ENCODE assay signal across 8 mouse cellular contexts in the genomic region with DNA sequence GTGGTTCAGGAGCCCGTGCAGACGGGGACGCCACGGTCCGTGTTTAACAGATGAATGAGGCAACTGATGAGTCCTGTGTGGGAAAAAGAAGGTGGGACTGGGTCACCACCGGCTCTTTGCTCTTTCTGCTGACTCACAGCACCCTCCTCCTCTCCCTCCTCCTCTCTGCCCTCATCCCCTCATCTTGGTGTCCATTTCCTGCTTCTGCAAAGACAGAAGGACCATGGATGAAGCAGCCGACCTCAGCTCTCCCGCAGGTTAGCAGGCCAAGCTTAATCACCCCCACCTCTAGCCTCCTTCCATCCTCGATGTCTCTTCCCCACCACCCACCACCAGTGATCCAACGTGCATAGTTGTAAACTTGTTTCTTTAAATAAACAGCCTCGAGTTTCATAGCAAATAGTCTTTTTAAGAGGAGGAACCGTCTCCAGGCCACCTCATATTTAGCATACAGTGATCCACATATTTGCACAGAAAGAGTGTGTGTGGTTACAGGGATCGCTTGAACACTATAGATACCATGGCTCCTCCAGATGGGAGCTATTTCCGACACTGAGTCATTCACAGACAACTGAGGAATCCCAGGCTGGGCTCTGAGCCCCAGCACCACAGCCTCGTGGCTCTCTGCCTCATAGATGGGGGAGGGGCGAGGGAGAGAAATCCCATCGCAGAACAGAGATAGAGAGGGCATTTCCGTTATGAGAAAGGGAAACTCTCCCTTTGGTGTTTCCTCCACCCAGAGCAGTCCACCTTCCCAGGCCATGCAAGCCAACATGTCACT. TPM values are rescaled to one million over a fixed set of nuclear protein-coding genes. Genes with fewer than 3 reads are reported as not detected.
DNase-seq lines count a peak whose midpoint lies in the region; ATAC-seq and TF ChIP-seq lines count a peak whose summit lies in the region.

No protein-coding gene starts in this region.

- H3K9ac ChIP-seq in limb, embryonic 14.5 days (ENCODE audit: low read depth, low read length, severe bottlenecking), result no peak overlapping the region
- no peak overlapping the region for H3K9ac ChIP-seq in intestine, embryonic 15.5 days
- H3K9ac ChIP-seq in midbrain, postnatal 0 days (replicated peaks; ENCODE audit: low read length, poor library complexity, severe bottlenecking), result no peak overlapping the region

- no peaks in the 10 kb centered on the region; the same call in 1 of the 2 replicates for H3K36me3 ChIP-seq in limb, embryonic 14.5 days (ENCODE audit: control insufficient read depth, insufficient read depth, low read length)
- no peaks in the 10 kb centered on the region for H3K36me3 ChIP-seq in limb, embryonic 10.5 days
- no peaks in the 10 kb centered on the region for H3K36me3 ChIP-seq in intestine, embryonic 15.5 days
- H3K36me3 ChIP-seq in midbrain, postnatal 0 days (ENCODE audit: insufficient read depth, low read length), result 0 out of 2 replicates have a peak, but pooled peaks cover 8% of the 10 kb centered on the region
- H3K36me3 ChIP-seq in forebrain, embryonic 10.5 days (replicated peaks), result peaks cover 16% of the 10 kb centered on the region

- H3K4me2 ChIP-seq in limb, embryonic 14.5 days (replicated peaks; ENCODE audit: low read depth, low read length, severe bottlenecking), result no peak overlapping the region
- no peak overlapping the region for H3K4me2 ChIP-seq in intestine, embryonic 15.5 days (replicated peaks)
- H3K4me2 ChIP-seq in midbrain, postnatal 0 days (ENCODE audit: low read depth, low read length, poor library complexity, severe bottlenecking), result no peak overlapping the region

- H3K4me1 ChIP-seq in limb, embryonic 14.5 days (ENCODE audit: control insufficient read depth, insufficient read depth, low read length), result peaks cover 3% of the 10 kb centered on the region; the same call in 1 of the 2 replicates
- peaks cover 3% of the 10 kb centered on the region; the same call in 1 of the 2 replicates for H3K4me1 ChIP-seq in limb, embryonic 10.5 days
- peaks cover 13% of the 10 kb centered on the region; the same call in 1 of the 2 replicates for H3K4me1 ChIP-seq in intestine, embryonic 15.5 days (replicated peaks)
- no peaks in the 10 kb centered on the region for H3K4me1 ChIP-seq in midbrain, postnatal 0 days (ENCODE audit: insufficient read depth, low read length)
- peaks cover 10% of the 10 kb centered on the region for H3K4me1 ChIP-seq in forebrain, embryonic 10.5 days

- H3K27ac ChIP-seq in limb, embryonic 14.5 days (replicated peaks; ENCODE audit: low read depth, low read length), result no peak overlapping the region
- no peak overlapping the region for H3K27ac ChIP-seq in limb, embryonic 10.5 days
- peak overlapping the region; percentile 56 for H3K27ac ChIP-seq in intestine, embryonic 15.5 days
- H3K27ac ChIP-seq in midbrain, postnatal 0 days (ENCODE audit: low read depth, low read length), result no peak overlapping the region
- H3K27ac ChIP-seq in forebrain, embryonic 10.5 days, result no peak overlapping the region

- ATAC-seq in limb, embryonic 14.5 days (ENCODE audit: low FRiP score, low read depth), result peak; percentile 26; the same call in 1 of the 2 replicates
- peak; percentile 85 for ATAC-seq in intestine, embryonic 15.5 days
- no peak for ATAC-seq in midbrain, postnatal 0 days (ENCODE audit: low FRiP score)

- peak; percentile 31 for DNase-seq in limb, embryonic 14.5 days (ENCODE audit: low spot score)
- no peak for DNase-seq in limb, embryonic 10.5 days (ENCODE audit: low spot score)
- DNase-seq in frontal cortex, adult 2 months (ENCODE audit: extremely low spot score in 1 of 2, low spot score in 1 of 2), result peak; percentile 77 to 90
- peak; percentile 74 for DNase-seq in lung, postnatal 36 days
- DNase-seq in midbrain, postnatal 0 days (ENCODE audit: low spot score), result no peak
- DNase-seq in forebrain, embryonic 10.5 days (ENCODE audit: extremely low spot score, low spot score), result no peak
- DNase-seq in adrenal gland, postnatal 4 days (ENCODE audit: low spot score in 2 of 2), result no peak

- TF ChIP-seq POLR2A in limb, embryonic 14.5 days (IDR thresholded peaks at IDR 0.05; ENCODE audit: borderline replicate concordance, extremely low read depth, insufficient read depth, insufficient read length), result no peak

- no peak for TF ChIP-seq CTCF in midbrain, postnatal 0 days (IDR thresholded peaks at IDR 0.05)

- H3K27me3 ChIP-seq in limb, embryonic 14.5 days (ENCODE audit: control insufficient read depth, insufficient read depth, low read length), result no peaks in the 10 kb centered on the region
- H3K27me3 ChIP-seq in limb, embryonic 10.5 days (ENCODE audit: low read depth, poor library complexity, severe bottlenecking), result no peaks in the 10 kb centered on the region
- no peaks in the 10 kb centered on the region for H3K27me3 ChIP-seq in intestine, embryonic 15.5 days (replicated peaks)
- no peaks in the 10 kb centered on the region for H3K27me3 ChIP-seq in midbrain, postnatal 0 days (ENCODE audit: insufficient read depth, low read length)
- no peaks in the 10 kb centered on the region for H3K27me3 ChIP-seq in forebrain, embryonic 10.5 days (ENCODE audit: poor library complexity, severe bottlenecking)

- no peaks in the 10 kb centered on the region for H3K9me3 ChIP-seq in limb, embryonic 14.5 days (ENCODE audit: control insufficient read depth, low read length)
- H3K9me3 ChIP-seq in limb, embryonic 10.5 days (replicated peaks), result no peaks in the 10 kb centered on the region
- H3K9me3 ChIP-seq in intestine, embryonic 15.5 days, result no peaks in the 10 kb centered on the region
- H3K9me3 ChIP-seq in midbrain, postnatal 0 days (ENCODE audit: low read length), result no peaks in the 10 kb centered on the region
- H3K9me3 ChIP-seq in forebrain, embryonic 10.5 days, result no peaks in the 10 kb centered on the region

- 58% methylated on average over 18 of the region's 18 CpGs for WGBS in limb, embryonic 14.5 days
- WGBS in limb, embryonic 10.5 days, result 68% methylated on average over 18 of the region's 18 CpGs
- WGBS in intestine, embryonic 15.5 days, result 38% methylated on average over 18 of the region's 18 CpGs
- WGBS in midbrain, postnatal 0 days, result 78% methylated on average over 18 of the region's 18 CpGs
- 79% methylated on average over 18 of the region's 18 CpGs for WGBS in forebrain, embryonic 10.5 days

- no peak overlapping the region for H3K4me3 ChIP-seq in limb, embryonic 14.5 days (replicated peaks; ENCODE audit: low read length)
- H3K4me3 ChIP-seq in limb, embryonic 10.5 days, result no peak overlapping the region
- H3K4me3 ChIP-seq in intestine, embryonic 15.5 days (replicated peaks), result no peak overlapping the region
- H3K4me3 ChIP-seq in midbrain, postnatal 0 days (ENCODE audit: low read depth, low read length), result no peak overlapping the region
- no peak overlapping the region for H3K4me3 ChIP-seq in forebrain, embryonic 10.5 days

RNA-seq across cellular contexts. Expression of a gene that starts 58.6 kb away (rescaled TPM):
- polyA plus RNA-seq in limb, embryonic 14.5 days (2012; rRNA removed), result 10.8 and 10.9 TPM in 2 replicates
- 5.5 and 7.1 TPM in 2 replicates for polyA plus RNA-seq in limb, embryonic 14.5 days (2014; fragmentation: Nextera tagmentation; extraction: Ambion mirVana)
- 2.5 and 3.5 TPM in 2 replicates for polyA plus RNA-seq in limb, embryonic 10.5 days (2016; fragmentation: Nextera tagmentation; extraction: Ambion mirVana)
- 389 and 416 TPM in 2 replicates for polyA plus RNA-seq in frontal cortex, adult 2 months (2012; rRNA removed)
- polyA plus RNA-seq in intestine, embryonic 15.5 days (2015; fragmentation: Nextera tagmentation; extraction: Ambion mirVana), result 3.2 and 3.4 TPM in 2 replicates
- 88.7 and 106 TPM in 2 replicates for total RNA-seq in midbrain, postnatal 0 days (2014; rRNA removed)
- 30.4 and 31.2 TPM in 2 replicates for polyA plus RNA-seq in midbrain, postnatal 0 days (2015; fragmentation: Nextera tagmentation; extraction: Ambion mirVana)
- 5.5 TPM in 2 replicates for polyA plus RNA-seq in forebrain, embryonic 10.5 days (2016; fragmentation: Nextera tagmentation; extraction: Ambion mirVana)
- total RNA-seq in adrenal gland, postnatal 4 days (2021), result 10 to 100 TPM; 46.3 to 50.4 TPM

Comparison
In these comparisons a context has a peak if more than half of its experiments do, and no peak if none do; other contexts are left out.
1. DNase-seq: peak in limb, embryonic 14.5 days (single experiment), frontal cortex, adult 2 months (2 of 2) and lung, postnatal 36 days (single experiment); none in limb, embryonic 10.5 days (single experiment), midbrain, postnatal 0 days (single experiment), forebrain, embryonic 10.5 days (single experiment) and adrenal gland, postnatal 4 days (0 of 2).
2. RNA of a gene that starts 58.6 kb away (polyA plus RNA-seq): 389 to 416 TPM in frontal cortex, adult 2 months; 30.4 to 31.2 TPM in midbrain, postnatal 0 days, 5.5 to 10.9 TPM in limb, embryonic 14.5 days, 5.5 TPM in forebrain, embryonic 10.5 days, 2.5 to 3.5 TPM in limb, embryonic 10.5 days and 3.2 to 3.4 TPM in intestine, embryonic 15.5 days; every median in the first group is over 10 times any median in the second.